Mouse (Mus musculus) left cerebral cortex, adult 18-20 months (tissue): ENCODE measurements around the gene Map4k1. TPM values are rescaled to one million over a fixed set of nuclear protein-coding genes. Genes with fewer than 3 reads are reported as not detected.

Experiments
- DNase-seq, 2 experiments: peaks; one replicate each; pipeline ENCODE4 v3.0.0; 2021 to 2022; ENCODE audit warnings: low spot score in 2 of 2, mixed read lengths in 1 of 2
- total RNA-seq, 2 experiments: library from RNA; stranded (reverse); gene quantifications; 2 replicates each; pipeline ENCODE4 v1.2.3; 2021

Gene Map4k1
- total RNA-seq, 2 experiments from 2014 or later, result 1.0 to 1.7 TPM

DNA sequence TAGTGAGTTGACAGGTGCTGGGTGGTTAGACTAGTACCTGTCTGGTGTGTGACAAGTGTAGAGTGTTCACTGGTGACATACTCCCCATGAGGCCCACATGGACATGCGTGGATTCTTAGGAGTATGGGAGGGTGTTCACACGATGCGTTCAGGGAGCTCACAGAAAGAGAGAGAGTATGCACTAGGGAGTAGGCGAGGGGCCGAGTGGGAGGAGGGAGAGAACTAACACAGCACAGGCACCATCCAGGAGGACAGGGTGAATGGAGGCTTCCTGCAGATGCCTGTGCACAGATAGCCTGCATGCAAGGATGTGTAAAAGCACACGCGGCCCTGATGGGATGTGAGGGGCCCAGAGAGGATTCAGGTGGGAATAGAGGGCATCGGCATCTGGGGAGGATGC, 40.6 kb downstream of the Map4k1 start:
- DNase-seq, result peak in 1 of 2 experiments; percentile 53

DNA sequence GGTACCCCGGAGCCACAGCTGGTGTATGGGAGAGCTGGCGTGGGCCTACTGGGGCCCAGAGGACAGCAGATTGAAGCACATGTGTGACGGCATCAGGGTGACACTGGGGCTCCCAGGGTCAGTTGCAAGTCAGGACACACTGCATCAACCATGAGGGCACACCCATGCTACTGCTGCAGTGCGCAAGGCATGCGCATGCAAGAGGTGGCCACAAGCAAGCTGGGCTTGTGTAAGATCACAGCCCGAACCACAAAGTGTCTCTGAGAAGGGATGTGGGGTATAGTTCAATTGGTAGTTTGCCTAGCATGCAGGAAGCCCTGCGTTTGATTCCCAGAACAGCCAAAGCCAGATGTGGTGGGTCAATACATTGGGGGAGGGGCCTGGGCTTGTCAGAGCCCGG, 41.7 kb downstream of the Map4k1 start:
- DNase-seq, result no peak

DNA sequence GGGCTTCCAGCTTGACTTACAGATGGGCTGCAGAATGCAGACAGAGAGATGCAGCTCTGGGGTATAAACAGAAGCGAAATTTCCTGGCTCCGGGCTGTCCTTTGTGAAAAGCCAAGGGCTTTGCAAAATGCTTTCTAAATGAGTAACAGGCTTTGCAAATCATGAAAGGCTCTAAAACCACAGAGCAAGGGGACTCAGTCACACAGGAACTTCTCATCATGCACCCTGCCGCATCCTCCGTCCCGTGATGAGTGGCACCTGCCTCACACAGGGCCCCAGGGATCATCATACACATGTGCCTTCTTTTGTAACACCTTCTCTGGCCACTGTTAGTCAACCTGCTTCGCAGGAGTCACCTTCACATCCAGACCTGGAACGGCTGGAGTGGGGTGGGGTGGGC, 43.7 kb downstream of the Map4k1 start:
- DNase-seq, result no peak

DNA sequence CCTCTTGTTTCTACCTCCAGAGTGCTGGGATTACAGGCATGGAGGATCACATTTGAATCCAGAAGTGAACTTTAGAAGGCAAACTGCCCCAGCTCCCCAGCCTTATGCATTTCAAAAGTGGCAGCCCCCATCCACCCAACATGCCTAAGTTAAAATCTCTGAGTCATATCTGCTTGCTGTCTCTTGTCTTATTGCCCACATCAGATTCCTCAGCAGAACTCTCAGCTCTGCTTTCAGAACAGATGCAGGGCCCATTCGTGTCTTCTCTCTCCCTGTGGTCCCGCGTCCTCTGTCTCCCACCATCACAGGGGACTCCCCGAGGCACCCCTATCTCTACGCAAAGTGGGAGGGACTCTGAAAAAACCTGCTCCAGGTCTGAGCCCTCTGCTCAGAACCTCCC, 44.3 kb downstream of the Map4k1 start:
- DNase-seq, result peak in 1 of 2 experiments; percentile 8

DNA sequence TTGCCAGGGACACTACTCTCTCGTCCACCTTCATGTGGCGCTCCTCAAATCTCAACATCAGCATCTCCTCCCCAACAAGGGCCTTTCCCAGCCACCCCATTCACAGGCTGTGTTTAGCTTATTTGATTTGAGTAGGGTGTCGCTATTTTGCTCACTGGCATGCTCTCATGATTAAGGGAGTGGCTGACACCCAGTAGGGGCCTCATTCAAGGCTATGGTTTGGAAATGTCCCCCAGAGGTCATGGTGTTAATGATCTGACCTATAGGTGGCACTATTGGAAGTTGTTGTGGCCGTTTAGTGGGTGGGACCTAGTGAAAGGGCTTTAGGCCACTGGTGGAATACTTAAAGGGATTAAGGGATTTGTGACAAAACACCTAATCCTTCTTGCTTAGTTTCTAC, 45.0 kb downstream of the Map4k1 start:
- no peak for DNase-seq

DNA sequence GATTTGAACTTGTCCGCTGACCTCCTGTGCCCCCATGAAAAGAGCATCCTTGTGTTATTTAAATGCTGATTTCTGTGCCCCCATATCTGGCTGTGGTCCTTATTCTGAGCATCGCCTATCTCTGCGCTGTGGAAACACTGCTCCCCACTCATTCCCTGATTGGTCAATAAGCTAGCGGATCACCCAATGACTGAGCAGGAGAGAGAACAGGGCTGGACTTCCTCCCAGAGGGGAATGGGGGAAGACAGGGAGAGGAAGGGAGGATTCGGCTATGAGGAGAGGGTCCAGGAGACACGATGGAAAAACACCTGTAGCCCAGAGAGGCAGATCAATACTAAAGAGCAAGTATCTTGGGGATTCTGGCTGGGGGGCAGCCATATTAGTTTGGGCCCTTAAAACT, 46.9 kb downstream of the Map4k1 start:
- DNase-seq, result no peak

DNA sequence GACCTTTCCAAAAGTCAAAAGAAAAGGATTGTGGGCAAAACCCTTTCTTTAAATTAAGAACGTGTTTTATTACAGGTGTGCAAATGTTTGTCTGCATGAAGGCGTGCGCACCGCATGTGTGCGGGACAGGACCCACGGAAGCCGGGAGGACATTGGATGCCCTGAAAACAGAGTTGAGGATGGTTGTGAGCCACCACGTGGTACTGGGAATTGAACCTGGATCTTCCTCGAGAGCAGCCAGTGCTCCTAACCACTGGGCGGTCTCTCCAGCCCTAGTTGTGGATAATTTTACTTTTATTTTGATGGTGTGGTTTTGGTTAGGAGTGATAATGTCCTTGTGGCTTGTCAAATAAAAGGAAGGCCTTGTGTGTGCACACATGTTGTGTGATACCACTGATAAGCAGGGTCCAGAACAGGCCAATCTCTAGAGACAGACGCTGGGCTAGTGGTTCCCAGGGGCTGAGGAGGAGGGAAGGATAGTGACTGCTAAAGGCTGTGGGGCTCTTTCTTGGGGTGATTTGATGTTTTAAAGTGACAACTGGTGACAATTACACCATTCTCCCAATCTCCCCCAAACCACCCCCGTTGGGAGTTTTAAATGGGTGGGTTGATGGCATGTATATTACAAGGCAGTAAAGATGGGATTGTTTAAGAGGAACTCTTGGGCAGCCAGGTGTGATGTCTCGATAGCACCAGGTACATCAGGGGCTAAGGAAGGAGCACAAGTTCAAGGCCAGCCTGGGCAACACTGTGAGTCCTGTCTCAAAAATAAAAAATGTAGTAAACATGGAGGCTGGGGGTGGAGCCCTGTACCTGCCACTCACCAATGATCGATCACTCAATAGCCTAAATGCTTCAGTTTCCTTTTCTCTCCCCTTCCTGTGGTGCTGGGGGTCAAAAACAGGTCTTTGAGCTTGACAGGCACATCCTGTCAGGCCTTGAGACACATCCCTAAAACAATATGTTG, 48.1 kb downstream of the Map4k1 start:
- no peak for DNase-seq

DNA sequence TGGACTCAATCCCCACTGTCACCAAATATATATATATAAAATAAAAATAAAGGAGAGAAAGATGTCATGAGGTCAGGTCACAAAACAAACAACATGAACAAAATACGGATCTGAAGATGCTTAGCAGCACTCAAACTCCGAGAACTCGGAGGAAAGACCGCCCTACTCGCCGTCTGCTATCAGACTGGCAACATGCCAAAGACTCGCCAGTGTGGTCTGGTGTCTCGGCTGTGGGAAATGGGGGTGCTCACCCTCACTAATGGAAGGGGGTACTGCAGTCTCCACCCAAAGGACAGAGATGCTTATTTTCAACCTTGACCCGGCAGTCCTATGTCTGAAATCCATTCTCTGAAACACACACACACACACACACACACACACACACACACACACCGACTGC, 49.8 kb downstream of the Map4k1 start:
- no peak for DNase-seq

DNA sequence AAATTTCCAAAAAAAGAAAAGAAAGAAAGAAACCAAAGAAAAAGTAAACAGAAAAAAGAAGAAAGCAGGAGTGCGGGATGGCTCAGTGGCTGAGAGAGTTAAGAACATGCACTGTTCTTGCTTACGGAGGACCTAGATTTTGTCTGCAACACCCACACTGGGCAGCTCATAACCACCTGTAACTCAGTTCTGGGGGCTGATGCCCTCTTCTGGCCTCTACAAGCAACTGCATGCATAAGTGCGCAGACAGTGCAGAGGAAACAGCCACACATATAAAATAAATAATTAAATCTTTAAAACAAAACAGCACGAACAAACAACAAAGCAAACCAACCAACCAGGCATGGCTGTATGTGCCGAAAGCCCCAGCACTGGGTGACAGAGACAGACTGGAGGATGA, 50.8 kb downstream of the Map4k1 start:
- DNase-seq, result no peak

DNA sequence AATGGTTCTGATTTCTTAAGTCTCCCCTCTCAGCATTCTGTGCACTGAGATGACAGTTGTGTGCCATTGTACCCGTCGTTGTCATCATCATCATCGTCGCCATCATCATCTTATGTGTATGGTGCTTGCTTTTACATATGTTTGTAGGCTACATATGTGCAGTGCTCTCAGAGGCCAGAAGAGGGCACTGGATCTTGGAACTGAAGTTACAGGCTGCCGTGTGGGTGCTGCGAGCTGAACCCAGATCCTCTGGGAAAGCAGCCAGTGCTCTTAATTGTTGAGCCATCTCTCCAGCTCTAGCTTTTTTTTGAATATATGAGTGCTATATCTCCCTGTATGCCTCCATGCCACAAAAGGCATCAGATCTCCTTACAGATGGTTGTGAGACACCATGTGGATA, 55.4 kb downstream of the Map4k1 start:
- DNase-seq, result no peak

DNA sequence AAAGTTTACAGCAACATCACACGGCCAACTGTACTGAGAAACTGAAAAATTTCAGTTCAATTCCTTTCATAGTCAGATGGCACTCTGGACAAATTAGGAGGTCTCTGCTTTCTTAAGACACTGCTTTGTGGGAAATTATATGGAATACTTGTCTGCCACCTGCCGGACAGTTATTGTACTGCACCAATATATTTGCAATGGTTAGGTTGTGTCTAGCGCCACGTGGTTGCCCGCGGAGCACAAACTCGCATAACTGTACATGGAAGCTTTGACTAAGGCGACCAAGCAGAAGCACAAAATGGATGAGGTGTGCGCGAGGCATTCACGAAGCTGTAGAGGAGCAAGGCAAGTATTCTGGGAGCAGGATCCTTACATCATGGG, 57.7 kb downstream of the Map4k1 start:
- DNase-seq, result peak; percentile 90

DNA sequence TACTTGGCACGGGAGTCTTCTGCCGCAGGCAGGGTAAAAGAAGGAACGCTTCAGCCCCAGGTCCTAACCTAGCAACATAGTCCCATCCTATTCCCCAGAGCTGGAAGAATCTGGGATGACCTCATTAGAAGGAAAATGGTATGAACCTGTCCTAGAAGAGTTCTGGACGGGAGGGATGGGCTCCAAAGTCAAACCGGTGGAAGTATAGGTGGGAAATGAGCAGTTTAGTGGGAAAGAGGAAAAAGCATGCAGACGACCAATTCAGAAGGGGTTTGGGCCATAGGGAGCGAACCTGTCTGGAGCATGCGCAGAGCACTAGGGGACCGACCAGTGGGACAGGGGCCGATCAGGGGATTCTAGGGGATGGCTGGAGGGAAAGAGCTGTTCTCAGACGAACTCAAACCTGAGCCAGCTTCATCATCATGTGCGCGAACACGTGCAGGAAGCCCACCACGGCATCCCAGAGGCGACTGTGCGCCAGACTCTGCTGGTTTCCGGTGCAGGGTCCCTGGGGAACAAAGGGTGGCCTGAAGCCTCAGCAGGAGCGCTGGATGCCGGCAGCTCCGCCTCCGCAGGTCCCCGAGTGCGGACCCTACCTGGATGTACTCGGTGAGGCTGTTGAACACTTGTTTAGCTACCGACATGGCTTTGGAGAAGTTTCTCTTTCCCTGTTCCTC, 58.3 kb downstream of the Map4k1 start:
- no peak for DNase-seq

DNA sequence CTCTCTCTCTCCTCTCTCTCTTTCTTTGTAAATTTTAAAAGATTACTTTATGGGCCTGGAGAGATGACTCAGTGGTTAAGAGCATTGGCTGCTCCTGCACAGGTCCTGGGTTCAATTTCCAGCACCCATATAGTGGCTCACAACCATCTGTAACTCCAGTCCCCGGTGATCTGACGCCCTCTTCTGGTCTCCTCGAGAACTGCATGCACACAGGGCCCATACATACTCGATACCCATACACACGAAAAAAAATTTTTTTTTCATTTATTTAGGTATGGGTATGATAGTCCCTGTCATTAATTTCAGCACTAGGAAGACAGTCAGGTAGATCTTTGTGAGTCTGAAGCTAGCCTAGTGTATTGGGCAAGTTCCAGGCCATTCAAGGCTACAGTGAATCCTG, 59.3 kb downstream of the Map4k1 start:
- no peak for DNase-seq

DNA sequence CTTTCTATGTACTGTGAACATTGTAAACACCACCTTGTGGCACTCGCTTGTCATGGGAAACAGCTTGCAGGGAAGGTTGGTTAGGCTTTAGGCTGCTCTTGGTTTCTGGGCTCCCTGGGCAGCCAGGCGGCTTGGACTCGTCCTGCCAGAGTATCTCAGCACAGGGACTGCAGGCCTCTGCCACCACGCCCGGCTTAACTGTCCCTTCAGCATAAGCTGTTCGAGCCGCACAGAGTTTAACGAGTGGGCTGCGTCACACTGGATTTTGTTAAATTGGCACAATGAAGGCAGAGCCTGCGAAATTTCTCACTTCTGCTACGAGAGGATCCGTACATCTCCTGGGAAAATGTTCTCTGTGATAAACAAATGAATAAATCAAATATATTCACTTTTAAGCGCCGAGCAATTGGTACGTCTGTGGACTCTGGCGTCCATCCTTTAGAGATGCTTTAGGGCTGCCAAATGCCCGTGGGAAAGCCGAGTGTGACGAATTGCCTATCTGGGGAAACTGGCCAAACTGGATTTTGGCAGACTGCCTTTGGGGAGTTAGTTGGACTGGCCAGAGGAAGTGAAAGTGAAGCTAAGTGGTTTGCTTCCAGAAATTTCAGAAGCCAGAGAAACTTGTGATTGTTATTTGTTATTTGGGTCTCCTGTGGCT, 61.3 kb downstream of the Map4k1 start:
- peak; percentile 20 to 34 for DNase-seq

DNA sequence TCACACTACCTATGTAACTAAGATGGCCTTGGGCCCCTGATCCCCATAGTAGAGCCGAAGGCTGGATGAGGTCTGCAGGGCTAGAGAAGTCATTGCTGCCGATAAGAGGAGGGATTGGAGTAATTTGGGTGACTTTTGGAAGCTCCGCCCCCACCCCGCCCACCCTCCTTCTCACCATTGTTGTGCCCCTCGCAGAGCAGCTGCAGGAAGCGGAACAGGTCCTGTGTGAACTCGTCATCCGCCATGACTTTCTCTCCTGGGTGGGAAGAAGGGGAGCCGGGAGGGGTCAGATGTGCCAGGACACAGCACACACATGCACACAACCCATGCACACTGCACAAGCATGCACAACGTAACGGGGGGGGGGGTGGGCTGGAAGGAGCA, 61.8 kb downstream of the Map4k1 start:
- no peak for DNase-seq

DNA sequence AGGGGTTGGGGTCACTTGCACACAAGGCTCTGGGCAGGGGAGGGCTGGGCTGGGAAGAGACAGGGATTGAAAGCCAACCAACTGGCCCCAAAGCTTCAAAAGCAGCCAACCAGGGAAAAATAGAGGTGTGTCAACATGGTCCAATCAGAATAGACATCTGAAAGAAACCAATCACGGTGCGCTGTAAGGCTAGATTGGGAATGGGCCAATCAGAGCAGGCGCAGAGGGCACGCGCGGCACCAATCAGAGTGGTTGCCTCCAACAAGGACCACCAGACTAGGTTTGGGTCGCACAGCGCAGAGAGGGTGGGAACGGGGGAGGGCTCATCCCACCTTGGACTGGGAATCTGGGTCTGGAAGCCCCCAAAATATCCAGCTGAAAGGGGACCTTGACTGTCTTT, 62.5 kb downstream of the Map4k1 start:
- DNase-seq, result no peak

DNA sequence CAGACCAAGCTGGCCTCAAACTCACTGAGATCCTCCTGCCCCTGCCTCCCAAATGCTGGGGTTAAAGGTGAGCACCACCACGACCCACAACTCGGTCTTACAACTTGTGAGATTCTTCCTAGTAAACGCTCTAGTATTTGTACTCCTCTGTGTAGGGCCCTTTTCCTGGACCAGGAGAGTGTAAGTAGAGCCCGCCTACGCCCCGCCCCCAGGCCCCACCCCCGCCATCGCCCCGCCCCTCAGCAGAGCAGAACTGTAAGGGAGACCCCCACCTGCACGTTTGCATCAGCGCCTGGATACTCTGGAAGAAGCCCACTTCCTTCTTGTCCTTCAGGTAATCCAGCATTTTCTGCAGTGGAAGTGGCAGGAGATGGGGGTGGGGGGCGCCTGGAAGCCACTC, 64.7 kb downstream of the Map4k1 start:
- DNase-seq, result no peak

DNA sequence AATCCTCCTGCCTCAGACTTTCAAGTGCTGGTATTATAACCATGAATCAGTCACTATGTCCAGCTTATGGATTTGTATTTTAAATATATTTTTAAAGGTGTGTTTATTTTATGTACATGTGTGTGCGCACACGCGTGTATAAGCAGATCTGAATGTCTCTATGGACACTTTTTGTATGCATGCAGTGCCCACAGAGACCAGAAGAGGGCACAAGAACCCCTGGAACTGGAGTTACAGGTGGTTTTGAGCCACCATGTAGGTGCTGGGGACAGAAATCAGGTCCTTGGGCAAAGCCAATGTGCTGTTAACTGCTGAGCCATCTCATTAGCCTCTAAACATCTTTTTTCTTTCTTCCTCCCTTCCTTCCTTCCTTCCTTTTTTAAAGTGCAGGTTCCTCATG, 66.2 kb downstream of the Map4k1 start:
- DNase-seq, result no peak

DNA sequence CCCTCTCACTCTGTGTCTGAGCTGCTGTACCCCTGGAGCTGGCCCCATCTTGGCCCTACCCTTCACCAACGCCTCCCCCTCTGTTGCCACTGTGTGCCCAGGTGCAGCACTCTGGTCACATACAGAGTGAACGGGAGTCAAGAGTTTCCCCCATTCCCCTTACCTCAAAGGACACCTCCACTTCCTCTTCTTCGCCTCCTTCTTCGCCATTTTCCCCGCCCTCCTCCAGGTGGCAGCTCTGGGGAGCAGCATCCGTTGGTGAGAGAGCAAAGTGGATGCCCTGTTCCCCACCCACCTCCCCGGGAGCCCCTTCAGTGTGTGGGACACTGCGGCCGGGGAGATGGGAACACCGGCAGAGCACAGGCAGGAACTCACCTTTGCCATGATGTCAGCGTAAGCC, 66.8 kb downstream of the Map4k1 start:
- DNase-seq, result no peak

DNA sequence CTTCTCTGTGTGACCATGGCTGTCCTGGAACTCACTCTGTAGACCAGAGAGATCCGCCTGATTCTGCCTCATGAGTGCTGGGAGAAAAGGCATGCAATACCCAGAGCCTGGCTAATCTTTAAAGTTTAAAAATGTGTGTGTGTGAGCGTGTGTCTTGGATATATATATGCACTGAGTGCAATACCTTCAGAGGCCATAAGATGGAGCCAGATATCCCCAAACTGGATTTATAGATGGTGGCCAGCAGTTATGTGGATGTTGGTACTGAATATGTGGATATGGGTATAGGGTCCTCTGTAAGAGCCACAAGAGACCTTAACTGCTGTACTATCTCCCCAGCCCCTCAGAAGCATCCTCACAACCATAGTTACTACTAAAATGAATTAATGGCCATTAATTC, 68.9 kb downstream of the Map4k1 start:
- DNase-seq, result peak; percentile 33 to 65

DNA sequence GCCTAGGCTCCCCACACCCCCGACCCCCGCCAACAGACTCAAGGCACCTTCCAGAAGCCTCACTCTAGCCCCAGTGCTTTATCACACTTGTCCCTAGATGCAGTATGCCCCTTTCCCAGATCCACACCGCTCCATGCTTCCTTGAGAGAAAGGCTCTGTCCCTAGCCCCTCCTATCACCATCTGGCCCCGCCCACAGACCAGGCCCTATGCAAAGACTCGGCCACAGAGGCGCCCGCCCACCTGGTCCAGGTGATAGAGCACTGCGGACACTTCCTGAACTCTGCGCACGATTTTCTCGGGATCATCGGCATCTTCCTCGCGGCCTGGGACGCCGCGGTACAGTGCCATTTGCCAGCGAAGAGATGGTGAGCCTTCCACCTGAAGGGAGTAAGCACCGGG, 71.0 kb downstream of the Map4k1 start:
- DNase-seq, result no peak
